Mouse (Mus musculus) liver, postnatal 0 days (tissue): ENCODE measurements around the gene F10. TPM values are rescaled to one million over a fixed set of nuclear protein-coding genes. Genes with fewer than 3 reads are reported as not detected.
"Not testable (repeated sequence)": the region's sequence is repeated elsewhere in the genome, so short reads cannot be mapped to it uniquely, and the experiment has no call there.

ENCODE experiments used
- ATAC-seq: fragments of 200-750 bp; cut with Nextera tagmentation; 2 replicates; pipeline ENCODE4 v1.8.0; 2017; ENCODE audit warnings: mild to moderate bottlenecking, moderate library complexity
- DNase-seq: peaks from one replicate; pipeline ENCODE4 v3.0.0-alpha.2; 2016
- H3K27ac ChIP-seq: fragments of 300-500 bp; sonication (generic); 2 replicates; pipeline ENCODE4 v1.5.1; 2014; ENCODE audit warnings: antibody characterized with exemption, moderate library complexity, mild to moderate bottlenecking, low read depth
- H3K27me3 ChIP-seq: fragments of 300-500 bp; sonication (generic); 2 replicates; pipeline ENCODE4 v1.6.1; 2014; ENCODE audit warnings: low read length, control low read depth, mixed read lengths; ENCODE audit not compliant: insufficient read depth
- H3K36me3 ChIP-seq: fragments of 300-500 bp; sonication (generic); replicated peaks from 2 replicates; pipeline ENCODE4 v1.6.1; 2014; ENCODE audit warnings: mild to moderate bottlenecking, control low read depth, low read length, moderate library complexity, mixed read lengths; ENCODE audit not compliant: insufficient read depth
- H3K4me1 ChIP-seq: fragments of 300-500 bp; sonication (generic); 2 replicates; pipeline ENCODE4 v1.6.1; 2014; ENCODE audit warnings: antibody characterized with exemption, mild to moderate bottlenecking, control low read depth; ENCODE audit not compliant: insufficient read depth
- H3K4me2 ChIP-seq: fragments of 300-500 bp; sonication (generic); 2 replicates; pipeline ENCODE4 v1.6.1; 2014; ENCODE audit warnings: low read depth, mild to moderate bottlenecking, low read length, moderate library complexity, mixed read lengths
- H3K4me3 ChIP-seq: fragments of 300-500 bp; sonication (generic); 2 replicates; pipeline ENCODE4 v1.5.1; 2014; ENCODE audit warnings: low read depth, low read length
- H3K9ac ChIP-seq: fragments of 300-500 bp; sonication (generic); replicated peaks from 2 replicates; pipeline ENCODE4 v1.6.1; 2014; ENCODE audit warnings: mild to moderate bottlenecking, moderate library complexity
- H3K9me3 ChIP-seq: fragments of 300-500 bp; sonication (generic); 2 replicates; pipeline ENCODE4 v1.6.1; 2016; ENCODE audit warnings: mild to moderate bottlenecking, control low read depth, low read length, mixed read lengths
- CTCF ChIP-seq: sonication (generic); IDR thresholded peaks from 2 replicates; pipeline ENCODE4 v1.5.1; 2016; ENCODE audit warnings: antibody characterized with exemption, low read depth
- EP300 ChIP-seq: IDR thresholded peaks from 2 replicates; pipeline ENCODE4 v1.6.1; 2016; ENCODE audit warnings: antibody characterized with exemption, low read depth, mild to moderate bottlenecking
- WGBS: fragments of 180-500 bp; shearing (Covaris S2); extraction: QIAGEN DNeasy Blood & Tissue Kit; methylation state at CpG from one replicate; pipeline ENCODE4 v1.1.7; 2014; ENCODE audit not compliant: insufficient replicate concordance; 5-methylcytosine and 5-hydroxymethylcytosine counted together
- polyA plus RNA-seq: library from polyadenylated mRNA; unstranded; fragments of >200 nt; fragmentation: Nextera tagmentation; extraction: Ambion mirVana; gene quantifications from 2 replicates; pipeline ENCODE4 v1.2.1, GENCODE M21; 2015

The F10 gene
- polyA plus RNA-seq, 1 experiment from 2014 or later: 542 TPM

DNA sequence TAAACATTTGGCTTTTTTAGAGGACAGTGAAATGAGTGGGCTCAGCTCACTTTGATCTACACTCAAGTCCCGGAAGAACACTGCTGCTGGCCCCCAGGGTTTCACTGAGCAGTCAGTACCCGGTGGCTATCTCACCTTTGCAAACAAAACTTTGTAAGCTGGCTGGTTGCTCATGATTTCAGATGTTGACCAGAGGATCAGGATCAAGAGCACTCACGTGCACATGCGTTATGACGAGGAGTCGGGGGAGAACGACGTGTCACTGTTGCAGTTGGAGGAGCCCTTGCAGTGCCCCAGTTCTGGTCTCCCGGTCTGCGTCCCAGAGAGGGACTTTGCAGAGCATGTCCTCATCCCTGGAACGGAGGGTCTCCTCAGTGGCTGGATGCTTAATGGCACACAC lies 36.1 kb downstream of the F10 start:
- no peaks in the 10 kb centered on the region for H3K9me3 ChIP-seq
- H3K4me2 ChIP-seq: no peak overlapping the region
- no peak overlapping the region for H3K4me3 ChIP-seq
- H3K27ac ChIP-seq: 0 out of 2 replicates have a peak overlapping the region, but pooled peaks have one; percentile 24
- H3K9ac ChIP-seq: no peak overlapping the region
- H3K36me3 ChIP-seq: peaks cover 33% of the 10 kb centered on the region
- ATAC-seq: peak; percentile 26
- H3K27me3 ChIP-seq: no peaks in the 10 kb centered on the region
- WGBS: 76% methylated on average over 11 of the region's 11 CpGs
- DNase-seq: no peak
- TF ChIP-seq CTCF: no peak
- TF ChIP-seq EP300: no peak
- H3K4me1 ChIP-seq: peaks cover 9% of the 10 kb centered on the region; the same call in 1 of the 2 replicates

DNA sequence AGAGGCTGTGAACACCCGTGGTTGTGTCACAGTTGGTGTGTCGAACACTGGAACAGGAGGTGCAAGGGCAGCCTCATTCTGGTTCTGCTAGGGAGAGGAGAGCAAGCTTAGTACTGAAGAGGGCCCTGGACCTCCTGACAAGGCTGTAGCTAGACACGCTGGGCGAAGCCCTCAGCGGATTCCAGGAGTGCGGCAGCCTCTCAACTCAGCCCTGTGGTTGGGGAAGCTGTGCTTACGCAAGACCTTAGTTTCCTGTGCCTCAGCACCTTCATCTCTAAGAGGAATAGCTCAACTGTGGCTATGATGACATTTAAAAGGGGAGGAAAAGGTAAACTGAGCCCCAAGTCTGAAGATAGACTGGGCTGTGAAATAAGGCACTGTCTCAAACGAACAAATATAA lies 37.9 kb downstream of the F10 start:
- H3K36me3 ChIP-seq: peaks cover 48% of the 10 kb centered on the region
- H3K9me3 ChIP-seq: no peaks in the 10 kb centered on the region
- peak; percentile 50 for DNase-seq
- no peak for TF ChIP-seq CTCF
- TF ChIP-seq EP300: no peak
- peak overlapping the region; percentile 12; the same call in 1 of the 2 replicates for H3K9ac ChIP-seq
- no peak overlapping the region for H3K4me3 ChIP-seq
- H3K4me2 ChIP-seq: no peak overlapping the region
- H3K27me3 ChIP-seq: no peaks in the 10 kb centered on the region
- H3K4me1 ChIP-seq: peaks cover 9% of the 10 kb centered on the region; the same call in 1 of the 2 replicates
- ATAC-seq: peak; percentile 55
- H3K27ac ChIP-seq: peak overlapping the region; percentile 72
- 46% methylated on average over 8 of the region's 8 CpGs for WGBS

DNA sequence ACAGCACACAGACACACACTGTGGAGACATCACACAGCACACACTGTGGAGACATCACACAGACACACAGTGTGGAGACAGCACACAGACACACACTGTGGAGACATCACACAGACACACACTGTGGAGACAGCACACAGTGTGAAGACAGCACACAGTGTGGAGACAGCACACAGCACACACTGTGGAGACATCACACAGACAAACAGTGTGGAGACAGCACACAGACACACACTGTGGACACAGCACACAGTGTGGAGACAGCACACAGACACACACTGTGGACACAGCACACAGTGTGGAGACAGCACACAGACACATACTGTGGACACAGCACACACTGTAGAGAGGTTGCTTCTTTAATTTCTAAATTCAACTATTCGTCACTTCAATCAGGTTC lies 38.5 kb downstream of the F10 start:
- ATAC-seq: peak; percentile 8
- not testable (repeated sequence) for H3K4me1 ChIP-seq, H3K9me3 ChIP-seq, DNase-seq, H3K27me3 ChIP-seq, H3K4me2 ChIP-seq, H3K27ac ChIP-seq, H3K4me3 ChIP-seq
- WGBS: 86% methylated on average over 1 of the region's 1 CpGs
- H3K9ac ChIP-seq: 0 out of 2 replicates have a peak overlapping the region, but pooled peaks have one; percentile 12
- peaks cover 52% of the 10 kb centered on the region for H3K36me3 ChIP-seq

DNA sequence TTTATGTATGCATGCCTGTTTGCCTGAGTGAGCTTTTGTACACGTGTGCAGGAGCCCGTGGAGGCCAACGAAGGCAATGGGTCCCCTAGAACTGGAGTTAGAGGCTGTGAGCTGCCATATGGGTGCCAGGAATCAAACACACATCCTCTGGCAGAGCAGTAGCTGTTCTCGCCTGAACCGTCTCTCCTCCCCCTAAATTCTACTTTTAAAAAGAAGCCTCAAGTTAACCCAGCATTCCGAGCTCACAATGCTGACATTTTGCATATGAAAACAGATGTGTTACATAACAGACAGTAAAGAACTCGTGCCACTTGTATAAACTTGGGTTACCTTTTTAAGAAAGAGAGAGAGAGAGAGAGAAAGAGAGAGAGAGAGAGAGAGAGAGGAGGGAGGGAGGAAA lies 40.4 kb downstream of the F10 start:
- H3K9ac ChIP-seq: no peak overlapping the region
- peaks cover 69% of the 10 kb centered on the region for H3K36me3 ChIP-seq
- TF ChIP-seq EP300 (no peak), CTCF (no peak)
- no peaks in the 10 kb centered on the region for H3K27me3 ChIP-seq
- no peak overlapping the region for H3K27ac ChIP-seq
- 75% methylated on average over 7 of the region's 7 CpGs for WGBS
- H3K4me3 ChIP-seq: no peak overlapping the region
- no peak for ATAC-seq
- no peaks in the 10 kb centered on the region for H3K9me3 ChIP-seq
- H3K4me1 ChIP-seq: peaks cover 9% of the 10 kb centered on the region; the same call in 1 of the 2 replicates
- DNase-seq: no peak
- no peak overlapping the region for H3K4me2 ChIP-seq

DNA sequence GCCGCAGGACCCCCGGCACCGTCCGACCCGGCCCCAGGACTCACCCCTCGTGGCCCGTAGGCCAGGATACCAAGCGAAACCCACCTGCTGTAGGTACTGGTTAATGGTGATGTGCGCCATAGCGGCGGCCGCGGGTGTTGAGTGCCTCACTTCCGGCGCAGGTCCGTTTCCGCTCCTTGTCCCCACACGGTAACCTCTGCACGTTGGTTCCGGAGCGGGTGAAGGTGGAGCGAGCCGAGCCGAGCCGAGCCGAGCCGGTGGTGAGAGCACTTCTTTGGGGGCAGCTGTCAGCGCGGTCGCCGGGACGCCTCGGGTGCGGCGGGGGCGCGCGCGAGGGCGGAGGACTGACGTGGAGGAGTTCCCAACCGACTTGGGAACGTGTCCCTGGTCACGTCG lies 67.6 kb downstream of the F10 start:
- peak; percentile 53 for ATAC-seq
- Histone ChIP-seq H3K4me2 (peak overlapping the region; percentile 86), H3K9me3 (no peaks in the 10 kb centered on the region), H3K36me3 (peaks cover 6% of the 10 kb centered on the region; the same call in 1 of the 2 replicates), H3K4me1 (peaks cover 20% of the 10 kb centered on the region), H3K27ac (peak overlapping the region; percentile 93), H3K4me3 (peak overlapping the region; percentile 79), H3K27me3 (no peaks in the 10 kb centered on the region), H3K9ac (peak overlapping the region; percentile 82)
- TF ChIP-seq CTCF (no peak), EP300 (no peak)
- peak; percentile 94 for DNase-seq
- WGBS: under 1% methylated on average over 45 of the region's 45 CpGs

DNA sequence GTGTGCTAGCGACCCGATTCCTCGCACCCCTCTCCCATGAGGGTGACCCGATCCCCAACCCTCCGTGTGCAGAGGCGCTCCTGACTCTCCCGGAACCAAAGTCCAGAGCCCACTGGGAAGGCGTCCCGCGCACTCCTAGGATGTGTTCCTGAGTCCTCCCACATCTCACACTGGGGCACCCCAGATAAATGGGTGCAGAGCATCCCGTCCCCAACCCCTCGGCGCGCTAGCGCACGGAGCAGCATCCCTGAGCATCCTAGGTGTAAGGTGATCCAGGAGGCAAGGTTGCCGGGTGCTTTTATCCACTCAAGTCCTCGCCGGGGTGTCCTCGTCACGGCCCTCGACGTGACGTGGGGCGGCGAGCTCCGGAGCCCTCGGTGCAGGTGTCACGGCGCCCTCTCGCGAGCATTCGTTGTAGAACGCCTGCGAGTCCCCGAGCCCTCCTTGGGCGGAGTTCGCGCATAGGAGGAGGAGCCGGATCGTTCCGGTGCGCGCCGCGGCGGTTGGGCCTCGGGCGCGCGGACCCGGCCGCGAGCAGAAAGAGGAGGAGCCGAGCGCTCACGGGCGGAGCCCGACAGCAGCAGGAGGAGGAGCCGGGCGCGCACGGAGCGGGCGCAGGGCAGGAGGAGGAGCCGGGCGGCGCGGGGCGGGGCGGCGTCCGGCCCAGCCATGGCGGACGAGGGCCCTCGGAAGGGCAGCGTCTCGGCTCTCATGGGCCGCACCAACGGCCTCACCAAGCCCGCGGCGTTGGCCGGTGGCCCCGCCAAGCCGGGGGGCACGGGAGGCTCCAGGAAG lies 68.2 kb downstream of the F10 start, which contains the start of the genes Pcid2 and Cul4a:
TSS of gene Pcid2 (minus strand) at position 373 of the 795 bp plus-strand sequence.
TSS of gene Cul4a (plus strand) at position 535 of the 795 bp plus-strand sequence.
- H3K9ac ChIP-seq: peak within 1 kb of the TSS; percentile 94
- H3K27ac ChIP-seq: peak within 1 kb of the TSS; percentile 93
- H3K4me3 ChIP-seq: peak within 1 kb of the TSS; percentile 79
- peak within 1 kb of the TSS; percentile 86 for H3K4me2 ChIP-seq
- ATAC-seq (peak; percentile 90), DNase-seq (peak; percentile 99)
- no peaks in the 10 kb centered on the region for H3K9me3 ChIP-seq
- no peaks in the 10 kb centered on the region for H3K27me3 ChIP-seq
- H3K36me3 ChIP-seq: peaks cover 6% of the 10 kb centered on the region; the same call in 1 of the 2 replicates
- peaks cover 26% of the 10 kb centered on the region for H3K4me1 ChIP-seq
- under 1% methylated on average over 64 of the region's 87 CpGs for WGBS
- peak; percentile 91 for TF ChIP-seq CTCF
- TF ChIP-seq EP300: no peak; the same call in 1 of the 2 replicates
